In genomic region chr17:45610144-45610866, GRCm38 (mm10) we compare ENCODE assay signal across 11 mouse cellular contexts. TPM values are rescaled to one million over a fixed set of nuclear protein-coding genes. Genes with fewer than 3 reads are reported as not detected.
DNase-seq lines count a peak whose midpoint lies in the region; ATAC-seq and TF ChIP-seq lines count a peak whose summit lies in the region.
"Had no signal": no experiment of that assay in that cellular context is flagged by ENCODE, and none has a peak within 500 bp of the region (broad histone marks: within the 10 kb centered on the region; RNA-seq: fewer than 3 reads in every experiment).

No protein-coding gene starts in this region.

- DNase-seq in gastrocnemius, adult 2 months = peak; percentile 54
- DNase-seq in gastrocnemius, postnatal 14 days = no peak
- peak; percentile 30 for DNase-seq in Muller cell, postnatal 12 days (ENCODE audit: inconsistent ontology term)
- no peak for DNase-seq in neural tube, embryonic 10.5 days (ENCODE audit: extremely low spot score, low spot score)
- DNase-seq in left cerebral cortex, postnatal 36 days (ENCODE audit: low spot score in 2 of 2) = no peak

- 0 out of 2 replicates have a peak, but pooled peaks have one; percentile 18 for ATAC-seq in heart, embryonic 15.5 days (replicated peaks; ENCODE audit: insufficient number of reproducible peaks, insufficient read depth, low FRiP score, low read depth)
- ATAC-seq in lung, embryonic 16.5 days (ENCODE audit: low read depth) = peak; percentile 71
- no peak for ATAC-seq in frontal cortex, adult (ENCODE audit: low TSS enrichment)
- ATAC-seq: CD4-positive, CD25-positive, alpha-beta regulatory T cell, adult 4 months had no signal

- no peak overlapping the region for H3K9ac ChIP-seq in heart, embryonic 15.5 days
- H3K9ac ChIP-seq in lung, embryonic 16.5 days (ENCODE audit: low read length) = no peak overlapping the region
- H3K9ac ChIP-seq: midbrain, embryonic 12.5 days had no signal

- peaks cover 12% of the 10 kb centered on the region for H3K4me1 ChIP-seq in heart, embryonic 15.5 days (replicated peaks)
- 0 out of 2 replicates have a peak, but pooled peaks cover 5% of the 10 kb centered on the region for H3K4me1 ChIP-seq in lung, embryonic 16.5 days (replicated peaks; ENCODE audit: control insufficient read depth, insufficient read depth, low read length)

- peak overlapping the region; percentile 78 for H3K27ac ChIP-seq in gastrocnemius, adult 2 months
- peak overlapping the region; percentile 52 for H3K27ac ChIP-seq in heart, embryonic 15.5 days
- H3K27ac ChIP-seq in lung, embryonic 16.5 days (ENCODE audit: low read length) = peak overlapping the region; percentile 10
- H3K27ac ChIP-seq: midbrain, embryonic 12.5 days had no signal

- intact Hi-C loops in gastrocnemius, adult 2 months (cut with DNase I) = no loop called here
- intact Hi-C loops in gastrocnemius, postnatal 14 days (cut with DNase I; ENCODE audit: low total_unique reads) = no loop called here
- intact Hi-C loops in left cerebral cortex, postnatal 36 days (cut with DNase I) = no loop called here

- H3K36me3 ChIP-seq in heart, embryonic 15.5 days = no peaks in the 10 kb centered on the region
- no peaks in the 10 kb centered on the region for H3K36me3 ChIP-seq in lung, embryonic 16.5 days (ENCODE audit: control insufficient read depth, insufficient read depth, low read length)
- H3K36me3 ChIP-seq: midbrain, embryonic 12.5 days had no signal

- WGBS in heart, embryonic 15.5 days = 25% methylated on average over 5 of the region's 5 CpGs
- 29% methylated on average over 5 of the region's 5 CpGs for WGBS in lung, embryonic 16.5 days

- H3K27me3 ChIP-seq in heart, embryonic 15.5 days = no peaks in the 10 kb centered on the region
- no peaks in the 10 kb centered on the region for H3K27me3 ChIP-seq in lung, embryonic 16.5 days (ENCODE audit: control insufficient read depth, insufficient read depth, low read depth, low read length)
- H3K27me3 ChIP-seq: midbrain, embryonic 12.5 days had no signal

- peak overlapping the region; percentile 26; the same call in 1 of the 2 replicates for H3K4me3 ChIP-seq in gastrocnemius, adult 2 months
- H3K4me3 ChIP-seq in heart, embryonic 15.5 days = no peak overlapping the region
- H3K4me3 ChIP-seq in lung, embryonic 16.5 days (ENCODE audit: low read length) = no peak overlapping the region
- H3K4me3 ChIP-seq: midbrain, embryonic 12.5 days had no signal

- no peaks in the 10 kb centered on the region for H3K9me3 ChIP-seq in heart, embryonic 15.5 days (replicated peaks)
- H3K9me3 ChIP-seq in lung, embryonic 16.5 days (ENCODE audit: control insufficient read depth, low read length) = peaks cover 3% of the 10 kb centered on the region; the same call in 1 of the 2 replicates
- H3K9me3 ChIP-seq: midbrain, embryonic 12.5 days had no signal

- TF ChIP-seq CTCF in gastrocnemius, adult 2 months (IDR thresholded peaks at IDR 0.05) = no peak

- H3K4me2 ChIP-seq in heart, embryonic 15.5 days = peak overlapping the region; percentile 23; the same call in 1 of the 2 replicates
- H3K4me2 ChIP-seq in lung, embryonic 16.5 days (ENCODE audit: low read depth, low read length) = no peak overlapping the region
- H3K4me2 ChIP-seq: midbrain, embryonic 12.5 days had no signal

RNA-seq across cellular contexts. Expression of gene Mymx, which starts 8.4 kb away (rescaled TPM):
- under 1 TPM in 1 of 2 experiments, not detected in 1; 0.36 TPM for total RNA-seq in gastrocnemius, adult 2 months (2021)
- 1 to 10 TPM; 6.2 to 7.3 TPM for total RNA-seq in gastrocnemius, postnatal 14 days (2021)
- 0.16 and 0.24 TPM in 2 replicates for polyA plus RNA-seq in heart, embryonic 15.5 days (2015; fragmentation: Nextera tagmentation; extraction: Ambion mirVana)
- 0.39 and 0.91 TPM in 2 replicates for polyA plus RNA-seq in lung, embryonic 16.5 days (2015; fragmentation: Nextera tagmentation; extraction: Ambion mirVana)
- total RNA-seq in left cerebral cortex, postnatal 36 days (2021) = not detected
- total RNA-seq: heart, postnatal 14 days had no signal
- polyA plus RNA-seq: CD4-positive, CD25-positive, alpha-beta regulatory T cell, adult 4 months; midbrain, embryonic 12.5 days had no signal

RNA-seq across cellular contexts. Expression of gene Slc29a1, which starts 10.9 kb away (rescaled TPM):
- 10 to 100 TPM; 27.4 to 44.7 TPM for total RNA-seq in gastrocnemius, adult 2 months (2021)
- 10 to 100 TPM; 59.2 to 71.6 TPM for total RNA-seq in gastrocnemius, postnatal 14 days (2021)
- 90.9 and 120 TPM in 2 replicates for polyA plus RNA-seq in heart, embryonic 15.5 days (2015; fragmentation: Nextera tagmentation; extraction: Ambion mirVana)
- polyA plus RNA-seq in lung, embryonic 16.5 days (2015; fragmentation: Nextera tagmentation; extraction: Ambion mirVana) = 100 and 106 TPM in 2 replicates
- total RNA-seq in left cerebral cortex, postnatal 36 days (2021) = 10 to 100 TPM; 17.1 to 23.2 TPM

RNA-seq across cellular contexts. Expression of gene Hsp90ab1, which starts 37.2 kb away (rescaled TPM):
- total RNA-seq in gastrocnemius, adult 2 months (2021) = 1,000 to 10,000 TPM; 1,106 to 1,162 TPM
- total RNA-seq in gastrocnemius, postnatal 14 days (2021) = 100 to 1,000 TPM; 735 to 778 TPM
- 1,147 and 1,218 TPM in 2 replicates for polyA plus RNA-seq in heart, embryonic 15.5 days (2015; fragmentation: Nextera tagmentation; extraction: Ambion mirVana)
- 1,477 and 1,506 TPM in 2 replicates for polyA plus RNA-seq in lung, embryonic 16.5 days (2015; fragmentation: Nextera tagmentation; extraction: Ambion mirVana)
- 1,000 to 10,000 TPM; 1,413 to 1,526 TPM for total RNA-seq in left cerebral cortex, postnatal 36 days (2021)

RNA-seq across cellular contexts. Expression of gene Slc35b2, which starts 46.6 kb away (rescaled TPM):
- 10 to 100 TPM; 16.0 to 17.3 TPM for total RNA-seq in gastrocnemius, adult 2 months (2021)
- total RNA-seq in gastrocnemius, postnatal 14 days (2021) = 10 to 100 TPM; 25.6 to 28.6 TPM
- polyA plus RNA-seq in heart, embryonic 15.5 days (2015; fragmentation: Nextera tagmentation; extraction: Ambion mirVana) = 75.8 and 98.4 TPM in 2 replicates
- polyA plus RNA-seq in lung, embryonic 16.5 days (2015; fragmentation: Nextera tagmentation; extraction: Ambion mirVana) = 130 and 131 TPM in 2 replicates
- total RNA-seq in left cerebral cortex, postnatal 36 days (2021) = 10 to 100 TPM; 24.7 to 33.0 TPM

RNA-seq across cellular contexts. Expression of gene Capn11, which starts 48.8 kb away (rescaled TPM):
- total RNA-seq in gastrocnemius, adult 2 months (2021) = under 1 TPM; 0.59 to 0.98 TPM
- under 1 TPM; 0.10 to 0.13 TPM for total RNA-seq in gastrocnemius, postnatal 14 days (2021)
- polyA plus RNA-seq in heart, embryonic 15.5 days (2015; fragmentation: Nextera tagmentation; extraction: Ambion mirVana) = 0.26 and 0.39 TPM in 2 replicates
- polyA plus RNA-seq in lung, embryonic 16.5 days (2015; fragmentation: Nextera tagmentation; extraction: Ambion mirVana) = 0.72 and 0.78 TPM in 2 replicates
- under 1 TPM; 0.12 to 0.66 TPM for total RNA-seq in left cerebral cortex, postnatal 36 days (2021)

Comparison
In these comparisons a context has a peak if more than half of its experiments do, and no peak if none do; other contexts are left out.
1. DNase-seq: peak in gastrocnemius, adult 2 months (single experiment) and Muller cell, postnatal 12 days (single experiment); none in gastrocnemius, postnatal 14 days (single experiment), neural tube, embryonic 10.5 days (single experiment) and left cerebral cortex, postnatal 36 days (0 of 2).
2. RNA of gene Mymx, which starts 8.4 kb away (total RNA-seq): 6.2 to 7.3 TPM in gastrocnemius, postnatal 14 days; 0.36 TPM in gastrocnemius, adult 2 months and not detected in left cerebral cortex, postnatal 36 days; every median in the first group is over 4 times any median in the second.
3. H3K27ac ChIP-seq: peak in every context shown above with its lines; median percentile 78 in gastrocnemius, adult 2 months; 52 in heart, embryonic 15.5 days; 10 in lung, embryonic 16.5 days.